Mouse (Mus musculus) midbrain, embryonic 10.5 days (tissue): ENCODE data around the gene Cyp26c1. TPM values are rescaled to one million over a fixed set of nuclear protein-coding genes. Genes with fewer than 3 reads are reported as not detected.

ENCODE experiments used
- DNase-seq: peaks from one replicate; pipeline ENCODE4 v3.0.0-alpha.2; 2017; ENCODE audit warnings: low spot score
- H3K27ac ChIP-seq: fragments of 300-500 bp; sonication (generic); replicated peaks from 2 replicates; pipeline ENCODE4 v1.5.1; 2016; ENCODE audit warnings: mild to moderate bottlenecking
- H3K27me3 ChIP-seq: fragments of 300-500 bp; sonication (generic); 2 replicates; pipeline ENCODE4 v1.6.1; 2016; ENCODE audit warnings: low read depth, mild to moderate bottlenecking; ENCODE audit not compliant: poor library complexity, severe bottlenecking
- H3K36me3 ChIP-seq: fragments of 300-500 bp; sonication (generic); 2 replicates; pipeline ENCODE4 v1.6.1; 2016; ENCODE audit warnings: mild to moderate bottlenecking, moderate library complexity
- H3K4me1 ChIP-seq: fragments of 300-500 bp; sonication (generic); 2 replicates; pipeline ENCODE4 v1.6.1; 2016
- H3K4me3 ChIP-seq: fragments of 300-500 bp; sonication (generic); 2 replicates; pipeline ENCODE4 v1.5.1; 2016; ENCODE audit warnings: mild to moderate bottlenecking, moderate library complexity
- H3K9me3 ChIP-seq: fragments of 300-500 bp; sonication (generic); replicated peaks from 2 replicates; pipeline ENCODE4 v1.6.1; 2016; ENCODE audit warnings: mild to moderate bottlenecking
- WGBS: fragments of 180-500 bp; shearing (Covaris S2); methylation state at CpG from one replicate; pipeline ENCODE4 v1.1.7; 2016; 5-methylcytosine and 5-hydroxymethylcytosine counted together
- polyA plus RNA-seq: library from polyadenylated mRNA; unstranded; fragments of >200 nt; fragmentation: Nextera tagmentation; extraction: Ambion mirVana; gene quantifications from 2 replicates; pipeline ENCODE4 v1.2.1, GENCODE M21; 2016

Cyp26c1 gene
- 0.89 TPM in 1 of 2 replicates, not detected in the other for polyA plus RNA-seq

GRCm38 (mm10) chr19:37685281-37685680 lies at the start of gene Cyp26c1:
Cyp26c1 (plus strand) TSS chr19:37685581.
- H3K36me3 ChIP-seq: no peaks in the 10 kb centered on the region
- peaks cover 100% of the 10 kb centered on the region for H3K27me3 ChIP-seq
- no peak for DNase-seq
- H3K27ac ChIP-seq: no peak within 1 kb of the TSS
- WGBS: 3% methylated on average over 6 of the region's 6 CpGs
- H3K4me1 ChIP-seq: peaks cover 32% of the 10 kb centered on the region
- H3K9me3 ChIP-seq: no peaks in the 10 kb centered on the region
- no peak within 1 kb of the TSS; the same call in 1 of the 2 replicates for H3K4me3 ChIP-seq

- DNase-seq: no peak
- Histone ChIP-seq H3K36me3 (no peaks in the 10 kb centered on the region), H3K4me3 (no peak overlapping the region), H3K27ac (no peak overlapping the region), H3K4me1 (peaks cover 12% of the 10 kb centered on the region), H3K9me3 (no peaks in the 10 kb centered on the region), H3K27me3 (peaks cover 42% of the 10 kb centered on the region)
- 43% methylated on average over 2 of the region's 2 CpGs for WGBS
These were observed 37.4 kb upstream of the Cyp26c1 start for GRCm38 (mm10) chr19:37647994-37648393.

GRCm38 (mm10) chr19:37650526-37650925 lies 34.9 kb upstream of the Cyp26c1 start:
- DNase-seq: no peak
- no peak overlapping the region for H3K4me3 ChIP-seq
- 75% methylated on average over 2 of the region's 2 CpGs for WGBS
- H3K9me3 ChIP-seq: no peaks in the 10 kb centered on the region
- H3K27ac ChIP-seq: no peak overlapping the region
- peaks cover 37% of the 10 kb centered on the region for H3K4me1 ChIP-seq
- no peaks in the 10 kb centered on the region for H3K36me3 ChIP-seq
- peaks cover 63% of the 10 kb centered on the region for H3K27me3 ChIP-seq

GRCm38 (mm10) chr19:37654012-37654411 lies 31.4 kb upstream of the Cyp26c1 start:
- peaks cover 67% of the 10 kb centered on the region for H3K4me1 ChIP-seq
- peak; percentile 23 for DNase-seq
- H3K27ac ChIP-seq: no peak overlapping the region
- H3K9me3 ChIP-seq: no peaks in the 10 kb centered on the region
- WGBS: 16% methylated on average over 5 of the region's 5 CpGs
- no peak overlapping the region for H3K4me3 ChIP-seq
- no peaks in the 10 kb centered on the region for H3K36me3 ChIP-seq
- H3K27me3 ChIP-seq: peaks cover 81% of the 10 kb centered on the region

- no peaks in the 10 kb centered on the region for H3K9me3 ChIP-seq
- peaks cover 74% of the 10 kb centered on the region for H3K4me1 ChIP-seq
- peaks cover 74% of the 10 kb centered on the region for H3K27me3 ChIP-seq
- WGBS: 2% methylated on average over 9 of the region's 9 CpGs
- no peaks in the 10 kb centered on the region for H3K36me3 ChIP-seq
- H3K27ac ChIP-seq: no peak overlapping the region
- H3K4me3 ChIP-seq: peak overlapping the region; percentile 21; the same call in 1 of the 2 replicates
- peak; percentile 60 for DNase-seq
These were observed 28.9 kb upstream of the Cyp26c1 start for GRCm38 (mm10) chr19:37656441-37656840.

GRCm38 (mm10) chr19:37665256-37665655 lies 20.1 kb upstream of the Cyp26c1 start:
- peaks cover 5% of the 10 kb centered on the region; the same call in 1 of the 2 replicates for H3K4me1 ChIP-seq
- H3K9me3 ChIP-seq: no peaks in the 10 kb centered on the region
- WGBS: 77% methylated on average over 6 of the region's 6 CpGs
- H3K27ac ChIP-seq: no peak overlapping the region
- H3K27me3 ChIP-seq: peaks cover 40% of the 10 kb centered on the region
- no peak for DNase-seq
- no peak overlapping the region for H3K4me3 ChIP-seq
- no peaks in the 10 kb centered on the region for H3K36me3 ChIP-seq

- H3K4me1 ChIP-seq: peaks cover 20% of the 10 kb centered on the region
- H3K36me3 ChIP-seq: no peaks in the 10 kb centered on the region
- 75% methylated on average over 13 of the region's 13 CpGs for whole genome bisulfite sequencing
- H3K27ac ChIP-seq: no peak overlapping the region
- H3K27me3 ChIP-seq: peaks cover 49% of the 10 kb centered on the region
- no peaks in the 10 kb centered on the region for H3K9me3 ChIP-seq
- no peak overlapping the region for H3K4me3 ChIP-seq
- DNase-seq: no peak
These were observed 17.4 kb upstream of the Cyp26c1 start for GRCm38 (mm10) chr19:37667855-37668594.

- no peak for DNase-seq
- H3K9me3 ChIP-seq: no peaks in the 10 kb centered on the region
- WGBS: 90% methylated on average over 5 of the region's 5 CpGs
- H3K27me3 ChIP-seq: peaks cover 52% of the 10 kb centered on the region
- H3K4me1 ChIP-seq: peaks cover 20% of the 10 kb centered on the region
- no peak overlapping the region for H3K27ac ChIP-seq
- no peak overlapping the region for H3K4me3 ChIP-seq
- no peaks in the 10 kb centered on the region for H3K36me3 ChIP-seq
These were observed 16.7 kb upstream of the Cyp26c1 start for GRCm38 (mm10) chr19:37668657-37669056.

- no peak for DNase-seq
- Histone ChIP-seq H3K9me3 (no peaks in the 10 kb centered on the region), H3K36me3 (no peaks in the 10 kb centered on the region), H3K4me1 (peaks cover 20% of the 10 kb centered on the region), H3K27me3 (peaks cover 55% of the 10 kb centered on the region), H3K4me3 (no peak overlapping the region), H3K27ac (no peak overlapping the region)
- WGBS: 77% methylated on average over 5 of the region's 5 CpGs
These were observed 15.9 kb upstream of the Cyp26c1 start for GRCm38 (mm10) chr19:37669486-37669885.

GRCm38 (mm10) chr19:37673393-37673792 lies 12.0 kb upstream of the Cyp26c1 start:
- Histone ChIP-seq H3K4me1 (peaks cover 28% of the 10 kb centered on the region), H3K27me3 (peaks cover 79% of the 10 kb centered on the region), H3K9me3 (no peaks in the 10 kb centered on the region), H3K36me3 (no peaks in the 10 kb centered on the region), H3K27ac (no peak overlapping the region), H3K4me3 (no peak overlapping the region)
- no peak for DNase-seq
- WGBS: 68% methylated on average over 12 of the region's 12 CpGs

- H3K9me3 ChIP-seq: no peaks in the 10 kb centered on the region
- peaks cover 100% of the 10 kb centered on the region for H3K27me3 ChIP-seq
- no peaks in the 10 kb centered on the region for H3K36me3 ChIP-seq
- no peak for DNase-seq
- 4% methylated on average over 23 of the region's 23 CpGs for WGBS
- H3K4me1 ChIP-seq: peaks cover 37% of the 10 kb centered on the region
- H3K4me3 ChIP-seq: no peak overlapping the region; the same call in 1 of the 2 replicates
- H3K27ac ChIP-seq: no peak overlapping the region
These were observed 966 bp downstream of the Cyp26c1 start for GRCm38 (mm10) chr19:37686347-37686746.

GRCm38 (mm10) chr19:37686941-37687850 lies 1.8 kb downstream of the Cyp26c1 start:
- WGBS: 3% methylated on average over 62 of the region's 62 CpGs
- DNase-seq: peak; percentile 53
- no peak overlapping the region for H3K27ac ChIP-seq
- peak overlapping the region; percentile 27; the same call in 1 of the 2 replicates for H3K4me3 ChIP-seq
- H3K9me3 ChIP-seq: no peaks in the 10 kb centered on the region
- H3K27me3 ChIP-seq: peaks cover 100% of the 10 kb centered on the region
- no peaks in the 10 kb centered on the region for H3K36me3 ChIP-seq
- H3K4me1 ChIP-seq: peaks cover 37% of the 10 kb centered on the region
